Mouse (Mus musculus): Measurements from ENCODE around the gene Adam1a. TPM values are rescaled to one million over a fixed set of nuclear protein-coding genes. Genes with fewer than 3 reads are reported as not detected.

Adam1a gene
- polyA plus RNA-seq, 1 experiment: 4.8 TPM

DNA sequence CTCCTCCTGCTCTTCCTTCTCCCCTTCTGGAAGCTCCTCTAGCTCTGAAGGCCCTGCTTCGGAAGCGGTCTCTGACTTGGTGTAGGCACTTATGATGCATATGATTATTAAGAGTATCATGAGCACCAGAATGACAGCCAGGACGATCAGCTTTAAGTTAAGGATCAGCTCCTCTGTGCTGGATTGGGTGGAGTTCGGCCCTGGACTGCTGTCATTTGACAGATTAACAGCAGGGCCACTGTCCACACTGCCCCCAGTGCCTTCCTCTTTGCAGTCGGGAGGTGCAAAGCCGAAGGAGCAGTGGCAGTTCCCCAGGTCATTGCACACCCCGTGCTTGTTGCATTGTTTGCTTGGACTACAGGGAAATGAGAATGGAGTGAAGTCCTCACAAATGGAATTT, 44.6 kb downstream of the Adam1a start:
- DNase-seq (ENCODE audit: low read depth): no peak

DNA sequence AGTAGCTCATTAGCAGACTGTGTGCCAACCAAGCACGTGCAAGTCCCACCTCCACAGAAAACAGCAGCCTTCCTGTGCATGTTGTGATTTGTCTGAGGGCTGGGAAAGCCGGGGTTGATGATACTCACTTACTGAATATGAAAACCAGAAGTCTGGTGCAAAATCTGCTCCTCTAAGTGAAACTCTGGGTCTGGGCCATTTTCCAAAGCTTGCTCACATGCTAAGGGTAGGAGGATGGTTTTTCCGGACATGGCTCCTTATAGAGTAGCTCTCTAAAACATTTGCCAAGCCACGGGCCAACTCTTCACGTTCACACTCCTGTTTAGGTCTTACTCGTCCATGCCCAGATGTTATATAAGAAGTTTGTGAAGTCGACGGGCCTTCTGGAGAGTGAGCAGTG, 52.0 kb downstream of the Adam1a start:
- DNase-seq (ENCODE audit: low read depth): no peak

DNA sequence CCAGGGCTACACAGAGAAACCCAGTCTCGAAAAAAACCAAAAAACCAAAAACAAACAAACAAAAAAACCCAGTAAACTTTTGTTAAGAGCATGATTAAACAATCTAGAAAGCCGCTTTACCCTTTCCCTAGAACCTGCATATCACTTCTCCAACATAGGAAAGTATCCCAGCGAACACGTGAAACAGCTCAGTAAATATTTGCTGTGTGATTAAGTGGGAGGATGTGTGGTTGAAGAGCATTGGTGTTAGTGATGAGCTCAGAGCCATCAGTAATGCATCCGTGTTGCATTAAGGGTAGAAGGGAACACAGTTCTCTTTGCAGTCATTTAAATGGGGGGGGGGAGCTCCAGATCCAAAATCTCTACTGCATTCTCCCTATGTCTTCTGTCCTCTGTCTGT, 60.5 kb downstream of the Adam1a start:
- DNase-seq (ENCODE audit: low read depth): no peak

- DNase-seq (ENCODE audit: low read depth): no peak
These were observed 67.6 kb downstream of the Adam1a start for GRCm38 (mm10) chr5:121477680-121478079.

- no peak for DNase-seq (ENCODE audit: low read depth)
These were observed 69.2 kb downstream of the Adam1a start for GRCm38 (mm10) chr5:121476040-121476439.

- no peak for DNase-seq (ENCODE audit: low read depth)
These were observed 70.7 kb downstream of the Adam1a start for GRCm38 (mm10) chr5:121474610-121475009.

DNA sequence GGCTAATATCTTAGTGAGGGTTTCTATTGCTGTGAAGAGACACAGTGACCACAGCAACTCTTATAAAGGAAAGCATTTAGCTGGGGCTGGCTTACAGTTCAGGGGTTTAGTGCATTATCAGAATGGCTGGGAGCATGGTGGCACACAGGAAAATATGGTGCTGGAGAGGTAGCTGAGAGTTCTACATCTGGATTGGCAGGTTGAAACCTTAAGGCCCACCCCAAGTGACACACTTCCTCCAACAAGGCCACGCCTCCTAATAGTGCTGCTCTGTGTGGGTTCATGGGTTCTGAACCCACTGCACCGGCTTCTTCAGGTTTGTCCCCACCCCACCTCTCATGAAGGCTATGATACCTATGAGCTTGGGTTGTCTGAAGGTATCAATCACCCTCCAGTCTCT, 72.9 kb downstream of the Adam1a start:
- DNase-seq (ENCODE audit: low read depth): no peak

- DNase-seq (ENCODE audit: low read depth): no peak
These were observed 75.7 kb downstream of the Adam1a start for GRCm38 (mm10) chr5:121469566-121469965.

Other genes with a start within 250 kb of the Adam1a start
- 71.9 and 82.8 TPM in 2 replicates for gene Trafd1, start 159.8 kb downstream of the Adam1a start, polyA plus RNA-seq (2012; rRNA removed)
- gene Naa25, start 147.5 kb downstream of the Adam1a start, polyA plus RNA-seq (2012; rRNA removed): 7.9 and 8.0 TPM in 2 replicates
- gene Tmem116, start 93.6 kb downstream of the Adam1a start, polyA plus RNA-seq (2012; rRNA removed): 11.1 and 12.0 TPM in 2 replicates
- 65.3 and 66.6 TPM in 2 replicates for gene Erp29, start 93.0 kb downstream of the Adam1a start, polyA plus RNA-seq (2012; rRNA removed)
- gene Adam1b, start 42.0 kb downstream of the Adam1a start, polyA plus RNA-seq (2012; rRNA removed): 0.05 and 0.32 TPM in 2 replicates
- 0.33 TPM in 1 of 2 replicates, not detected in the other for gene Gm42878, start within 50 bp of the Adam1a start, polyA plus RNA-seq (2012; rRNA removed)
- gene Mapkapk5, start 423 bp upstream of the Adam1a start, polyA plus RNA-seq (2012; rRNA removed): 45.5 and 48.9 TPM in 2 replicates
- gene Aldh2, start 48.3 kb upstream of the Adam1a start, polyA plus RNA-seq (2012; rRNA removed): 790 and 869 TPM in 2 replicates
- gene Acad12, start 73.5 kb upstream of the Adam1a start, polyA plus RNA-seq (2012; rRNA removed): 17.4 and 21.3 TPM in 2 replicates
- gene Acad10, start 115.0 kb upstream of the Adam1a start, polyA plus RNA-seq (2012; rRNA removed): 11.7 and 13.4 TPM in 2 replicates
- 29.9 and 35.8 TPM in 2 replicates for gene Brap, start 115.1 kb upstream of the Adam1a start, polyA plus RNA-seq (2012; rRNA removed)
- 70.6 and 73.8 TPM in 2 replicates for gene Atxn2, start 165.9 kb upstream of the Adam1a start, polyA plus RNA-seq (2012; rRNA removed)

Data from gonadal fat pad, adult 2 months (tissue).